Comparison of ENCODE assay signal across 46 mouse cellular contexts in the genomic region with DNA sequence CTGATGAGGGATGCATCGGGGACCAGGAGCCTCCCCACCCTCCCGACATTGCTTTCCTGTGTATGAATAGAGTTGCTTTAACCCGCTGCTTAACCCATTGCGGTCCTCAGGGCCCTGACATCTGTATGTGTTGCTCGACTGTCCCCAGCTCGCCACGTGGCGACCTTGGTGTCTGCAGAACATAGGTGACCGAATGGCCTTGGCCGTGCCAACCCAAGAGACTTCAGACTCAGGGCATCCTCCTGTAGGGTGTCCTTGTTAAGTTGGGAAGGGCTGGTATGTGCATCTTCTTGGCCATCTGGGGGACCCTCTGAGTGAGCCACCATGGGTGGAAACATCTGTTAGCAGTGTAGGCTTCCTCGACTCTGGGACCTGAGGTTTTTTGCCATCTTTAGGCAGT. TPM values are rescaled to one million over a fixed set of nuclear protein-coding genes. Genes with fewer than 3 reads are reported as not detected.
"Had no signal": no experiment of that assay in that cellular context is flagged by ENCODE, and none has a peak within 500 bp of the region (broad histone marks: within the 10 kb centered on the region; RNA-seq: fewer than 3 reads in every experiment).

No protein-coding gene starts in this region.

- H3K27ac ChIP-seq: left cerebral cortex, adult 2 months; limb, embryonic 12.5 days; limb, embryonic 13.5 days; limb, embryonic 15.5 days; liver, embryonic 12.5 days; liver, embryonic 13.5 days; liver, embryonic 14.5 days; liver, embryonic 15.5 days; lung, embryonic 15.5 days; macrophage; midbrain, embryonic 10.5 days; midbrain, embryonic 12.5 days; midbrain, embryonic 13.5 days; midbrain, embryonic 15.5 days had no signal

- H3K4me3 ChIP-seq: left cerebral cortex, adult 2 months; limb, embryonic 12.5 days; limb, embryonic 13.5 days; limb, embryonic 15.5 days; liver, embryonic 12.5 days; liver, embryonic 13.5 days; liver, embryonic 15.5 days; lung, embryonic 15.5 days; megakaryocyte, embryonic 14.5 days; midbrain, embryonic 10.5 days; midbrain, embryonic 12.5 days; midbrain, embryonic 13.5 days; midbrain, embryonic 15.5 days; myocyte had no signal

- DNase-seq: left cerebral cortex, postnatal 4 days; liver; liver, embryonic 13.5 days; liver, postnatal 0 days; lung, adult 18-20 months; lung, adult 2 months; lung, embryonic 14.5 days; lung, postnatal 10 days; lung, postnatal 14 days; lung, postnatal 36 days; lung, postnatal 4 days; midbrain, embryonic 14.5 days had no signal

- H3K9me3 ChIP-seq: limb, embryonic 12.5 days; limb, embryonic 13.5 days; limb, embryonic 15.5 days; liver, embryonic 12.5 days; liver, embryonic 13.5 days; liver, embryonic 15.5 days; lung, embryonic 15.5 days; megakaryocyte, embryonic 14.5 days; midbrain, embryonic 10.5 days; midbrain, embryonic 12.5 days; midbrain, embryonic 13.5 days; midbrain, embryonic 15.5 days had no signal

- H3K27me3 ChIP-seq: limb, embryonic 12.5 days; limb, embryonic 13.5 days; limb, embryonic 15.5 days; liver, embryonic 13.5 days; liver, embryonic 15.5 days; lung, embryonic 15.5 days; midbrain, embryonic 12.5 days; midbrain, embryonic 13.5 days; midbrain, embryonic 15.5 days had no signal

RNA-seq across cellular contexts. Expression of a gene that starts 2.2 kb away (rescaled TPM):
- total RNA-seq: left cerebral cortex, adult 2 months; left cerebral cortex, adult 8-10 months; left cerebral cortex, postnatal 10 days; left cerebral cortex, postnatal 14 days; left cerebral cortex, postnatal 25 days; left cerebral cortex, postnatal 36 days; megakaryocyte progenitor cell, adult 5-6 weeks; megakaryocyte, adult 5-6 weeks; megakaryocyte-erythroid progenitor cell, adult 5-6 weeks; midbrain, postnatal 0 days; monocyte, adult 5-6 weeks had no signal
- polyA plus RNA-seq: limb, embryonic 11.5 days; limb, embryonic 12.5 days; limb, embryonic 13.5 days; limb, embryonic 15.5 days; liver, embryonic 11.5 days; liver, embryonic 12.5 days; liver, embryonic 13.5 days; liver, embryonic 14.5 days; liver, embryonic 15.5 days; lung, adult 2 months; lung, embryonic 14.5 days; lung, embryonic 15.5 days; lung, postnatal 0 days; macrophage; midbrain, embryonic 10.5 days; midbrain, embryonic 11.5 days; midbrain, embryonic 12.5 days; midbrain, embryonic 13.5 days; midbrain, embryonic 14.5 days; midbrain, embryonic 15.5 days; midbrain, embryonic 16.5 days; midbrain, postnatal 0 days; neural tube, embryonic 11.5 days had no signal

RNA-seq across cellular contexts. Expression of a gene that starts 48.1 kb away (rescaled TPM):
- total RNA-seq: left cerebral cortex, adult 2 months; left cerebral cortex, adult 8-10 months; left cerebral cortex, postnatal 10 days; left cerebral cortex, postnatal 14 days; left cerebral cortex, postnatal 25 days; left cerebral cortex, postnatal 36 days; left cerebral cortex, postnatal 4 days; liver, adult 2 months; megakaryocyte progenitor cell, adult 5-6 weeks; megakaryocyte, adult 5-6 weeks; megakaryocyte-erythroid progenitor cell, adult 5-6 weeks; midbrain, postnatal 0 days; monocyte, adult 5-6 weeks had no signal
- polyA plus RNA-seq: limb, embryonic 11.5 days; limb, embryonic 12.5 days; limb, embryonic 13.5 days; liver, embryonic 11.5 days; liver, embryonic 12.5 days; liver, embryonic 13.5 days; liver, embryonic 14.5 days; liver, embryonic 15.5 days; liver, embryonic 16.5 days; liver, postnatal 0 days; lung, embryonic 14.5 days; lung, embryonic 15.5 days; lung, embryonic 16.5 days; lung, postnatal 0 days; macrophage; midbrain, embryonic 10.5 days; midbrain, embryonic 11.5 days; midbrain, embryonic 12.5 days; midbrain, embryonic 13.5 days; midbrain, embryonic 14.5 days; midbrain, embryonic 15.5 days; midbrain, embryonic 16.5 days; midbrain, postnatal 0 days; neural tube, embryonic 11.5 days had no signal
